Mouse (Mus musculus) CH12.LX (cell line): ENCODE measurements around the gene Ppfibp2. TPM values are rescaled to one million over a fixed set of nuclear protein-coding genes. Genes with fewer than 3 reads are reported as not detected.

Experiments
- DNase-seq: peaks from one replicate; pipeline ENCODE4 v3.0.0-alpha.2; 2013; ENCODE audit errors: extremely low read depth
- H3K27ac ChIP-seq: 2 replicates; pipeline ENCODE4 v1.5.1; 2012; ENCODE audit warnings: low read depth, mild to moderate bottlenecking, control low read depth, moderate library complexity; ENCODE audit not compliant: insufficient read depth
- H3K27me3 ChIP-seq: replicated peaks from 2 replicates; pipeline ENCODE3; 2012; ENCODE audit warnings: inconsistent platforms
- H3K36me3 ChIP-seq, 2 experiments: replicated peaks in 1 of 2; 2 replicates each; pipeline versions ENCODE3 to v1.6.1; 2012; ENCODE audit warnings: inconsistent platforms in 1 of 2, low read length in 1 of 2, mild to moderate bottlenecking in 1 of 2, mixed read lengths in 1 of 2, moderate library complexity in 1 of 2; ENCODE audit not compliant: control insufficient read depth in 1 of 2, insufficient read depth in 1 of 2
- H3K4me1 ChIP-seq, 2 experiments: 2 replicates each; pipeline ENCODE4 v1.6.1; 2012; ENCODE audit warnings: inconsistent platforms in 1 of 2, moderate library complexity in 1 of 2; ENCODE audit not compliant: insufficient read depth in 2 of 2, control insufficient read depth in 1 of 2
- H3K4me2 ChIP-seq: 2 replicates; pipeline ENCODE4 v1.6.1; 2012; ENCODE audit warnings: low read depth, mild to moderate bottlenecking, control low read depth; ENCODE audit not compliant: poor library complexity, insufficient read depth, severe bottlenecking
- H3K4me3 ChIP-seq, 3 experiments: fragments of 150-350 bp in 1 of 3; sonication (generic) in 1 of 3; replicated peaks in 1 of 3; 2 replicates each; pipeline versions ENCODE3 to v1.5.1; 2011 to 2012; ENCODE audit warnings: low read depth in 2 of 3, low read length in 2 of 3, mild to moderate bottlenecking in 2 of 3, moderate library complexity in 2 of 3, control low read depth in 1 of 3, improper control_type of control experiment in 1 of 3, inconsistent platforms in 1 of 3, mixed read lengths in 1 of 3; ENCODE audit not compliant: poor library complexity in 1 of 3
- H3K79me2 ChIP-seq: replicated peaks from 2 replicates; pipeline ENCODE4 v1.6.1; 2012; ENCODE audit warnings: mild to moderate bottlenecking, moderate library complexity; ENCODE audit not compliant: control insufficient read depth, poor library complexity, insufficient read depth, severe bottlenecking; ENCODE audit errors: extremely low read depth
- H3K9ac ChIP-seq: 2 replicates; pipeline ENCODE4 v1.6.1; 2012; ENCODE audit warnings: low read depth, mild to moderate bottlenecking, control low read depth, moderate library complexity; ENCODE audit not compliant: insufficient read depth
- H3K9me3 ChIP-seq: replicated peaks from 2 replicates; pipeline ENCODE3; 2012; ENCODE audit warnings: low read length, inconsistent platforms, mixed read lengths
- CHD2 ChIP-seq: IDR thresholded peaks from 2 replicates; pipeline ENCODE4 v1.6.1; 2011; ENCODE audit warnings: low read length, improper control_type of control experiment
- CTCF ChIP-seq, 2 experiments: IDR thresholded peaks in 1 of 2; conservative IDR thresholded peaks in 1 of 2; 2 replicates each; pipeline ENCODE4 v1.5.1; 2011 to 2012; ENCODE audit warnings: low read depth in 2 of 2, low read length in 2 of 2, improper control_type of control experiment in 1 of 2, inconsistent platforms in 1 of 2, mild to moderate bottlenecking in 1 of 2, moderate library complexity in 1 of 2
- E2F4 ChIP-seq: IDR thresholded peaks from 2 replicates; pipeline ENCODE4 v1.6.1; 2011; ENCODE audit warnings: low read depth, low read length, improper control_type of control experiment; ENCODE audit not compliant: insufficient replicate concordance
- ELF1 ChIP-seq: IDR thresholded peaks from 2 replicates; pipeline ENCODE4 v1.6.1; 2014; ENCODE audit warnings: low read depth, mild to moderate bottlenecking, inconsistent platforms, low read length, improper control_type of control experiment
- ETS1 ChIP-seq: conservative IDR thresholded peaks from 2 replicates; pipeline ENCODE4 v1.6.1; 2012; ENCODE audit warnings: low read depth, mild to moderate bottlenecking, inconsistent platforms, low read length, improper control_type of control experiment, moderate library complexity
- JUN ChIP-seq: IDR thresholded peaks from 2 replicates; pipeline ENCODE4 v1.6.1; 2011; ENCODE audit warnings: low read depth, mild to moderate bottlenecking, low read length, improper control_type of control experiment, moderate library complexity; ENCODE audit not compliant: insufficient read depth
- JUND ChIP-seq: conservative IDR thresholded peaks from 2 replicates; pipeline ENCODE4 v1.6.1; 2011; ENCODE audit warnings: low read depth, low read length, improper control_type of control experiment
- KAT2A ChIP-seq: IDR thresholded peaks from 2 replicates; pipeline ENCODE4 v1.6.1; 2012; ENCODE audit warnings: low read length, improper control_type of control experiment, inconsistent platforms; ENCODE audit not compliant: insufficient replicate concordance
- MAFK ChIP-seq: IDR thresholded peaks from 2 replicates; pipeline ENCODE4 v1.6.1; 2011; ENCODE audit warnings: low read length, improper control_type of control experiment; ENCODE audit not compliant: insufficient replicate concordance
- MAX ChIP-seq: IDR thresholded peaks from 2 replicates; pipeline ENCODE4 v1.6.1; 2011; ENCODE audit warnings: low read length, improper control_type of control experiment
- MAZ ChIP-seq: IDR thresholded peaks from 2 replicates; pipeline ENCODE4 v1.6.1; 2012; ENCODE audit warnings: low read depth, mild to moderate bottlenecking, inconsistent platforms, low read length, improper control_type of control experiment, moderate library complexity
- MEF2A ChIP-seq: IDR thresholded peaks from 2 replicates; pipeline ENCODE4 v1.6.1; 2014; ENCODE audit warnings: low read depth, mild to moderate bottlenecking, inconsistent platforms, low read length, improper control_type of control experiment, borderline replicate concordance
- NELFE ChIP-seq: IDR thresholded peaks from 2 replicates; pipeline ENCODE4 v1.6.1; 2011; ENCODE audit warnings: low read depth, low read length, improper control_type of control experiment
- NRF1 ChIP-seq: IDR thresholded peaks from 2 replicates; pipeline ENCODE4 v1.6.1; 2014; ENCODE audit warnings: low read depth, mild to moderate bottlenecking, inconsistent platforms, low read length, improper control_type of control experiment, moderate library complexity
- RAD21 ChIP-seq: IDR thresholded peaks from 2 replicates; pipeline ENCODE4 v1.6.1; 2011; ENCODE audit warnings: low read depth, mild to moderate bottlenecking, low read length, improper control_type of control experiment, moderate library complexity
- RCOR1 ChIP-seq: conservative IDR thresholded peaks from 2 replicates; pipeline ENCODE4 v1.6.1; 2012; ENCODE audit warnings: low read depth, mild to moderate bottlenecking, inconsistent platforms, low read length, improper control_type of control experiment
- SIN3A ChIP-seq: IDR thresholded peaks from 2 replicates; pipeline ENCODE4 v1.6.1; 2012; ENCODE audit warnings: low read length, improper control_type of control experiment, inconsistent platforms
- SMC3 ChIP-seq: IDR thresholded peaks from 2 replicates; pipeline ENCODE4 v1.6.1; 2011; ENCODE audit warnings: low read depth, low read length, improper control_type of control experiment
- TBP ChIP-seq: conservative IDR thresholded peaks from 2 replicates; pipeline ENCODE4 v1.6.1; 2011; ENCODE audit warnings: low read depth, low read length, improper control_type of control experiment
- TCF12 ChIP-seq: IDR thresholded peaks from 2 replicates; pipeline ENCODE4 v1.6.1; 2014; ENCODE audit warnings: low read depth, mild to moderate bottlenecking, inconsistent platforms, low read length, improper control_type of control experiment
- UBTF ChIP-seq: IDR thresholded peaks from 2 replicates; pipeline ENCODE4 v1.6.1; 2012; ENCODE audit warnings: low read depth, mild to moderate bottlenecking, inconsistent platforms, low read length, improper control_type of control experiment, moderate library complexity
- USF1 ChIP-seq: IDR thresholded peaks from 2 replicates; pipeline ENCODE4 v1.6.1; 2014; ENCODE audit warnings: low read depth, mild to moderate bottlenecking, inconsistent platforms, low read length, improper control_type of control experiment
- ZC3H11A ChIP-seq: IDR thresholded peaks from 2 replicates; pipeline ENCODE4 v1.6.1; 2012; ENCODE audit warnings: low read depth, mild to moderate bottlenecking, inconsistent platforms, low read length, improper control_type of control experiment
- ZKSCAN1 ChIP-seq: IDR thresholded peaks from 2 replicates; pipeline ENCODE4 v1.6.1; 2012; ENCODE audit warnings: low read depth, inconsistent platforms, low read length, improper control_type of control experiment, borderline replicate concordance
- ZMIZ1 ChIP-seq: IDR thresholded peaks from 2 replicates; pipeline ENCODE4 v1.6.1; 2012; ENCODE audit warnings: low read depth, mild to moderate bottlenecking, inconsistent platforms, low read length, improper control_type of control experiment
- ZNF384 ChIP-seq: IDR thresholded peaks from 2 replicates; pipeline ENCODE4 v1.6.1; 2012; ENCODE audit warnings: low read depth, low read length, improper control_type of control experiment, inconsistent platforms
- dilution Hi-C: fragments of 300-500 bp; cut with MboI; formaldehyde crosslinking; loops from 2 replicates; pipeline ENCODE4 v1.14.3; 2020; ENCODE audit warnings: low sequenced_read_pairs; ENCODE audit not compliant: extremely low pct_unique_long_range_greater_than_20kb, extremely low pct_ligation_motif_present
- in situ Hi-C: fragments of 300-500 bp; cut with MboI; formaldehyde crosslinking; loops from 3 replicates; pipeline ENCODE4 v1.14.3; 2019; ENCODE audit warnings: low sequenced_read_pairs, low pct_ligation_motif_present, low pct_unique_long_range_greater_than_20kb, mixed read lengths
- polyA plus RNA-seq: library from polyadenylated mRNA; unstranded; fragments of >175 nt; gene quantifications from 2 replicates; pipeline ENCODE4 v1.2.1, GENCODE M21; 2012; ENCODE audit warnings: low read depth; ENCODE audit not compliant: insufficient read length
- total RNA-seq, 2 experiments: library from RNA; depleted of rRNA; stranded (reverse); fragments of 300-350 nt in 1 of 2; fragments of >200 nt in 1 of 2; gene quantifications; 2 replicates each; pipeline ENCODE4 v1.2.3; 2012 to 2014

Gene Ppfibp2
- total and polyA plus RNA-seq, 3 experiments, result 30.2 to 40.3 (median 40.2) TPM

GRCm38 (mm10) chr7:107733162-107733561 is 138.2 kb downstream of the Ppfibp2 start:
- Histone ChIP-seq H3K4me2 (no peak overlapping the region), H3K27me3 (no peaks in the 10 kb centered on the region), H3K9ac (no peak overlapping the region), H3K4me1 (no peaks in the 10 kb centered on the region)
- dilution Hi-C loops, result no loop called here
- DNase-seq, result no peak
- no peak for TF ChIP-seq RCOR1
- no peak for TF ChIP-seq ZKSCAN1
- no peak for TF ChIP-seq SMC3
- no peak for TF ChIP-seq UBTF
- peak in 1 of 2 experiments; percentile 11; a peak in 1 of 4 replicates for TF ChIP-seq CTCF (conservative IDR thresholded peaks at IDR 0.05 in 1 of 2, IDR thresholded peaks at IDR 0.05 in 1 of 2; ENCODE audit: low read depth in 2 of 2, low read length in 2 of 2)
- TF ChIP-seq KAT2A, result no peak
- TF ChIP-seq TCF12, result no peak
- no peak for TF ChIP-seq MAX
- TF ChIP-seq SIN3A, result no peak
- TF ChIP-seq, all 38 proteins: peak for 1
- Histone ChIP-seq H3K27ac (no peak overlapping the region), H3K79me2 (no peaks in the 10 kb centered on the region), H3K4me3 (no peak overlapping the region), H3K36me3 (peaks cover 54 to 73% of the 10 kb centered on the region in 2 experiments), H3K9me3 (no peaks in the 10 kb centered on the region)
- in situ Hi-C loops, result no loop called here

- Histone ChIP-seq H3K4me1 (peaks cover 4 to 8% of the 10 kb centered on the region in 2 experiments), H3K4me2 (no peak overlapping the region), H3K27ac (no peak overlapping the region), H3K4me3 (no peak overlapping the region), H3K36me3 (peaks cover 54 to 67% of the 10 kb centered on the region in 2 experiments), H3K9ac (no peak overlapping the region), H3K27me3 (no peaks in the 10 kb centered on the region), H3K79me2 (no peaks in the 10 kb centered on the region), H3K9me3 (no peaks in the 10 kb centered on the region)
- in situ Hi-C loops, result no loop called here
- no peak for DNase-seq
- dilution Hi-C loops, result no loop called here
- TF ChIP-seq ELF1, result no peak
- no peak for TF ChIP-seq MEF2A
- TF ChIP-seq ETS1, result no peak
- TF ChIP-seq ZC3H11A, result no peak
- no peak for TF ChIP-seq JUN
- peak; percentile 44 for TF ChIP-seq SMC3
- TF ChIP-seq USF1, result no peak
- TF ChIP-seq TBP, result no peak
- no peak for TF ChIP-seq TCF12
- peak in 1 of 2 experiments; percentile 50; a peak in 2 of 4 replicates for TF ChIP-seq CTCF (conservative IDR thresholded peaks at IDR 0.05 in 1 of 2, IDR thresholded peaks at IDR 0.05 in 1 of 2; ENCODE audit: low read depth in 2 of 2, low read length in 2 of 2)
- no peak for TF ChIP-seq ZNF384
- no peak for TF ChIP-seq NELFE
- TF ChIP-seq KAT2A, result no peak
- no peak for TF ChIP-seq MAFK
- TF ChIP-seq NRF1, result no peak
- TF ChIP-seq RAD21, result peak; percentile 47
- TF ChIP-seq CHD2, result no peak
- no peak for TF ChIP-seq MAZ
- no peak for TF ChIP-seq ZKSCAN1
- no peak for TF ChIP-seq UBTF
- no peak for TF ChIP-seq E2F4
- TF ChIP-seq SIN3A, result no peak
- TF ChIP-seq JUND, result no peak
- TF ChIP-seq ZMIZ1, result no peak
Measured at GRCm38 (mm10) chr7:107738726-107739125, 143.7 kb downstream of the Ppfibp2 start.
